Mouse (Mus musculus) neural tube, embryonic 13.5 days (tissue): ENCODE measurements around the gene Crb2. TPM values are rescaled to one million over a fixed set of nuclear protein-coding genes. Genes with fewer than 3 reads are reported as not detected.

Experiments
- ATAC-seq: fragments of 200-750 bp; cut with Nextera tagmentation; 2 replicates; pipeline ENCODE4 v1.8.0; 2017; ENCODE audit warnings: low read depth, mild to moderate bottlenecking, moderate TSS enrichment, moderate library complexity
- H3K27ac ChIP-seq: fragments of 300-500 bp; sonication (generic); replicated peaks from 2 replicates; pipeline ENCODE4 v1.5.1; 2015; ENCODE audit warnings: moderate library complexity, mild to moderate bottlenecking, inconsistent platforms
- H3K27me3 ChIP-seq: fragments of 300-500 bp; sonication (generic); 2 replicates; pipeline ENCODE4 v1.6.1; 2015; ENCODE audit warnings: mild to moderate bottlenecking, inconsistent platforms
- H3K36me3 ChIP-seq: fragments of 300-500 bp; sonication (generic); 2 replicates; pipeline ENCODE4 v1.6.1; 2015; ENCODE audit warnings: mild to moderate bottlenecking, inconsistent platforms
- H3K4me1 ChIP-seq: fragments of 300-500 bp; sonication (generic); replicated peaks from 2 replicates; pipeline ENCODE4 v1.6.1; 2015; ENCODE audit warnings: inconsistent platforms
- H3K4me2 ChIP-seq: fragments of 300-500 bp; sonication (generic); 2 replicates; pipeline ENCODE4 v1.6.1; 2015; ENCODE audit warnings: inconsistent platforms, mild to moderate bottlenecking, moderate library complexity
- H3K4me3 ChIP-seq: fragments of 300-500 bp; sonication (generic); 2 replicates; pipeline ENCODE4 v1.5.1; 2015; ENCODE audit warnings: mild to moderate bottlenecking, inconsistent platforms
- H3K9ac ChIP-seq: fragments of 300-500 bp; sonication (generic); 2 replicates; pipeline ENCODE4 v1.6.1; 2015; ENCODE audit warnings: moderate library complexity, mild to moderate bottlenecking, inconsistent platforms
- H3K9me3 ChIP-seq: fragments of 300-500 bp; sonication (generic); 2 replicates; pipeline ENCODE4 v1.6.1; 2016; ENCODE audit warnings: inconsistent platforms
- WGBS: fragments of 180-500 bp; shearing (Covaris S2); methylation state at CpG from one replicate; pipeline ENCODE4 v1.1.7; 2015; 5-methylcytosine and 5-hydroxymethylcytosine counted together
- polyA plus RNA-seq: library from polyadenylated mRNA; unstranded; fragments of >200 nt; fragmentation: Nextera tagmentation; extraction: Ambion mirVana; gene quantifications from 2 replicates; pipeline ENCODE4 v1.2.1, GENCODE M21; 2015

Crb2 gene
- polyA plus RNA-seq, 1 experiment from 2014 or later, result 4.8 TPM

- Histone ChIP-seq H3K27me3 (peaks cover 3% of the 10 kb centered on the region), H3K4me2 (no peak overlapping the region), H3K9ac (no peak overlapping the region), H3K4me3 (no peak overlapping the region), H3K9me3 (no peaks in the 10 kb centered on the region), H3K27ac (no peak overlapping the region), H3K36me3 (no peaks in the 10 kb centered on the region), H3K4me1 (peaks cover 53% of the 10 kb centered on the region)
- no peak for ATAC-seq
- 82% methylated on average over 8 of the region's 8 CpGs for WGBS
These were observed 6.3 kb upstream of the Crb2 start for GRCm38 (mm10) chr2:37769793-37770192.

DNA sequence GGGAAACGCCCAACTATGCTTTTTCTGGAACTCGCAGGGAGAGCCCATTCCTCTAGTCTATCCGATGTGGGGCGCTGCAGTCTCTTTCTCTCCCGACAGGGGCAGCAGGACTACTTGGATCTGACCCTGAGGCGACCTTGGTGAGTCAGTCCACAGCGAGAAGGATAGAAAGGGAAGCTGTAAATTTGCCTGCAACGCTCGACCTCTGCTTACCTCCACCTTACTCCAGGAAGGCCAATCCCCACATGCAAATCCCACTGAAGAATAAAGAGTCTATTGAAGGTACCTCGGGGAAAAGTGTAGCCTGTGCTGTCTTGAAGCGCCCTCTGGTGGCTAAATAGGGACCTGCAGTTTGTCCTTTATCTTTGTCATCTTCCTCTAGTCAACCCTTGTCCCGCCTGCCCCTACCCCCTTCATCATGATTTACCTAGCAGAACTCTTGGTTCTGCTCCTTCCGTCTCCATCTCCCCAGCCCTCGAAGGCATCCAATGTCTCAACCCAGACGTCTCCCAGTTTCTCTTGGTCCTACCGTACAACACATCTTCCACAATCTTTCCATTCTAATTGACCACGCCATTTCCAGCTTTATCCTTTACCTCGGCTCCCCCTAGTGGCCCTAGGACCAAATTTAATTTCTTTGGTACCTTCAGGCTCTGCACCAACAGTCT lies 4.3 kb upstream of the Crb2 start:
- Histone ChIP-seq H3K4me1 (peaks cover 48% of the 10 kb centered on the region), H3K27me3 (peaks cover 4% of the 10 kb centered on the region; the same call in 1 of the 2 replicates), H3K9me3 (no peaks in the 10 kb centered on the region), H3K27ac (0 out of 2 replicates have a peak overlapping the region, but pooled peaks have one; percentile 13), H3K9ac (peak overlapping the region; percentile 59), H3K4me2 (peak overlapping the region; percentile 57), H3K36me3 (no peaks in the 10 kb centered on the region), H3K4me3 (peak overlapping the region; percentile 34)
- ATAC-seq, result peak; percentile 66
- WGBS, result 1% methylated on average over 18 of the region's 18 CpGs

DNA sequence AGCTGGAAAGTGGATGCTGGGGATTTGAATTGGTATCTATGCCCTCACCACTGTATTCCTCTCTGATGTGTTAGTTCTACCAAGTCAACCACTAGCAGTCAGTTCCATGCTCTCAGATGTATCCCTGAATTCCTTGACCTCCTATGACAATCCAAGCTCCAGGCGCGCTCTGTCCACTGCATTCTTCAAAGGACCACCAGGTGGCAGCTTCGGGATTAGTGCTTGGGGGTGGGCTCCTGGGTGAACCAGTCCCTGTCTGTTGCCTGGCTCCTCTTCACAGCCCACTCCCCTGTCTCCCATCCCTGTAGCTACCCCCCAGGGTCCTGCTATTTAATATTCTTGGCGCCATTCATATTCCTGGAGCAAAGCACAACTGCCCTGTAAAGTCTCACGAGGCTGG lies 1.5 kb upstream of the Crb2 start:
- Histone ChIP-seq H3K9me3 (no peaks in the 10 kb centered on the region), H3K27ac (no peak overlapping the region), H3K36me3 (no peaks in the 10 kb centered on the region), H3K4me1 (peaks cover 48% of the 10 kb centered on the region), H3K27me3 (peaks cover 13% of the 10 kb centered on the region), H3K4me3 (no peak overlapping the region), H3K4me2 (no peak overlapping the region), H3K9ac (no peak overlapping the region)
- 7% methylated on average over 5 of the region's 5 CpGs for WGBS
- no peak for ATAC-seq

GRCm38 (mm10) chr2:37776611-37777411 lies 762 bp downstream of the Crb2 start:
- Histone ChIP-seq H3K4me2 (peak overlapping the region; percentile 50), H3K9ac (peak overlapping the region; percentile 60), H3K4me3 (peak overlapping the region; percentile 38), H3K4me1 (peaks cover 61% of the 10 kb centered on the region), H3K9me3 (no peaks in the 10 kb centered on the region), H3K27ac (peak overlapping the region; percentile 73), H3K27me3 (peaks cover 13% of the 10 kb centered on the region; the same call in 1 of the 2 replicates), H3K36me3 (no peaks in the 10 kb centered on the region)
- no peak for ATAC-seq
- WGBS, result 4% methylated on average over 20 of the region's 20 CpGs

GRCm38 (mm10) chr2:37777958-37778720 lies 2.1 kb downstream of the Crb2 start:
- Histone ChIP-seq H3K9ac (0 out of 2 replicates have a peak overlapping the region, but pooled peaks have one; percentile 38), H3K36me3 (no peaks in the 10 kb centered on the region), H3K9me3 (no peaks in the 10 kb centered on the region), H3K4me3 (peak overlapping the region; percentile 38), H3K27me3 (peaks cover 13% of the 10 kb centered on the region; the same call in 1 of the 2 replicates), H3K4me2 (peak overlapping the region; percentile 50), H3K27ac (peak overlapping the region; percentile 73), H3K4me1 (peaks cover 61% of the 10 kb centered on the region)
- peak; percentile 84 for ATAC-seq
- whole genome bisulfite sequencing, result 18% methylated on average over 10 of the region's 10 CpGs

DNA sequence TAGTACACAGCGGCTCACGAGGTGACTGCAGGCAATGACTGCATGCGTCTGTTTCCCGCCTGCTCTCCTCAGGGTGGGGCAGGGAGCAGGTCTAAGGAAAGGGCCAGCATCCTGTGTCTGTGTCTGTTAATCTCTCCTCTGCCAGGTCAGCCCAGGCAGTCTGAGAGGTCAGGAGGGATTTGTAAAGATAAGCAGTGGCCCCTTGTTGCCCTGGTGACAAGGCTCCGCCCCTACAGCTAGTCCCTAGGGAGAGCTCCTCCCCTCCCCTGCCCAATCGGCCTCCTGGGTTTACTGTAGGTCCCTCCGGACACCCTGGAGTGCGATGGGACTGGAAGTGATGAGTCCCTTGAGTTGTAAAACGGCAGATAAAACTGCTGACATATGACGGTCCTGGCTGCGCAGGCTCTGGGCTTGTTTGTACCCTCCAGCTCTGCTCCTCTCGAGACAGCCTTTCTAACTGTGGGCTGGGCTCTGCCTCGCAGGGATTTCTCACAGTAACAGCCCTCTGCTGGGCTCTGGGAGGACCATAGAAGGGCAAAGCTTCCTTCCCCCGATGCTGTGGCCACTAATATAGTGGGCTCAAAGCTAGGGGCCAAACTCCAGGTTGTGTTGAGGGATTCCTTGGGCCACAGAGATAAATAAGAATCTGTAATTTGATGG lies 4.4 kb downstream of the Crb2 start:
- 2% methylated on average over 14 of the region's 14 CpGs for WGBS
- Histone ChIP-seq H3K9ac (peak overlapping the region; percentile 41), H3K9me3 (no peaks in the 10 kb centered on the region), H3K4me2 (peak overlapping the region; percentile 50), H3K36me3 (no peaks in the 10 kb centered on the region), H3K27ac (peak overlapping the region; percentile 43), H3K4me1 (peaks cover 59% of the 10 kb centered on the region), H3K4me3 (peak overlapping the region; percentile 24), H3K27me3 (peaks cover 13% of the 10 kb centered on the region; the same call in 1 of the 2 replicates)
- peak; percentile 13; the same call in 1 of the 2 replicates for ATAC-seq

- 39% methylated on average over 3 of the region's 3 CpGs for WGBS
- Histone ChIP-seq H3K27me3 (peaks cover 9% of the 10 kb centered on the region; the same call in 1 of the 2 replicates), H3K4me2 (no peak overlapping the region), H3K9me3 (no peaks in the 10 kb centered on the region), H3K27ac (no peak overlapping the region), H3K4me1 (peaks cover 52% of the 10 kb centered on the region), H3K9ac (no peak overlapping the region), H3K36me3 (no peaks in the 10 kb centered on the region), H3K4me3 (no peak overlapping the region)
- no peak for ATAC-seq
These were observed 5.4 kb downstream of the Crb2 start for GRCm38 (mm10) chr2:37781421-37781820.

DNA sequence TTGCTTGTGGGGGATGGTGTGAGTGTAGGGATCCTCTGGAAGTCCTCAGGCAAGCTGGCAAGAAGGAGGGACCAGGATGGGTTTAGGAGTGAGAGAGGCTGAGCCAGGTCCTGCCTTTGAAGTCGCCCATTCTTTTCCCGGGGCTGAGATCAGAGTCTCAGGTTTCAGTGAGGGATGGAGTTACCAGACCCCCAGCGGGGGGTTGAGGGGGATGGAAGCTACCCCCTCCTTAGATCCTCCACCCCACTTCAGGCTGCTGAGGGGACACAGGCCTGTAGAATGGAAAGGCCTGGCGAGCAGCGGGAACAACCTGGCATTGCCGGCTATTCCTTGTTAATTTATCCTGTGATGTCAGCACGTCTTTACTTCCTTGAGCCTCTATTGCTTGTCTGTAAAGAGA lies 6.0 kb downstream of the Crb2 start:
- H3K9me3 ChIP-seq, result no peaks in the 10 kb centered on the region
- peaks cover 48% of the 10 kb centered on the region for H3K4me1 ChIP-seq
- no peak overlapping the region for H3K4me3 ChIP-seq
- no peak overlapping the region for H3K27ac ChIP-seq
- H3K9ac ChIP-seq, result no peak overlapping the region
- WGBS, result 12% methylated on average over 7 of the region's 7 CpGs
- no peak overlapping the region for H3K4me2 ChIP-seq
- peaks cover 9% of the 10 kb centered on the region; the same call in 1 of the 2 replicates for H3K27me3 ChIP-seq
- no peak for ATAC-seq
- no peaks in the 10 kb centered on the region for H3K36me3 ChIP-seq

GRCm38 (mm10) chr2:37784473-37784872 lies 8.4 kb downstream of the Crb2 start:
- no peak overlapping the region for H3K4me3 ChIP-seq
- H3K4me1 ChIP-seq, result peaks cover 32% of the 10 kb centered on the region
- no peak for ATAC-seq
- no peaks in the 10 kb centered on the region for H3K36me3 ChIP-seq
- H3K9ac ChIP-seq, result no peak overlapping the region
- 70% methylated on average over 5 of the region's 5 CpGs for WGBS
- H3K4me2 ChIP-seq, result no peak overlapping the region
- H3K9me3 ChIP-seq, result no peaks in the 10 kb centered on the region
- no peaks in the 10 kb centered on the region for H3K27me3 ChIP-seq
- H3K27ac ChIP-seq, result no peak overlapping the region

DNA sequence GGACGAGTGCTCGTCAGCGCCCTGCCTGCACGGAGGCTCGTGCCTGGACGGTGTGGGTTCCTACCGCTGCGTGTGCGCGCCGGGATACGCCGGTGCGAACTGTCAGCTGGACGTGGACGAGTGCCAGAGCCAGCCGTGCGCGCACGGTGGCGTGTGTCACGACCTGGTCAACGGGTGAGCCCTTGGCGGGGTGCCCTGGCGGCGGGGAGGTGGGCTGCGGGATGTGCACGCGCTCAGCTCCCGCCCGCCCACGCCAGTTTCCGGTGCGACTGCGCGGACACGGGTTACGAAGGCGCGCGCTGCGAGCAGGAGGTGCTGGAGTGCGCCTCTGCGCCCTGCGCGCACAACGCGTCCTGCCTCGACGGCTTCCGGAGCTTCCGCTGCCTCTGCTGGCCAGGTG lies 10.4 kb downstream of the Crb2 start:
- peak overlapping the region; percentile 23 for H3K4me3 ChIP-seq
- peak overlapping the region; percentile 41 for H3K4me2 ChIP-seq
- H3K36me3 ChIP-seq, result no peaks in the 10 kb centered on the region
- no peak overlapping the region for H3K27ac ChIP-seq
- H3K9me3 ChIP-seq, result no peaks in the 10 kb centered on the region
- no peaks in the 10 kb centered on the region for H3K27me3 ChIP-seq
- no peak overlapping the region for H3K9ac ChIP-seq
- peaks cover 12% of the 10 kb centered on the region for H3K4me1 ChIP-seq
- no peak for ATAC-seq
- 52% methylated on average over 52 of the region's 52 CpGs for WGBS

GRCm38 (mm10) chr2:37788176-37788962 lies 12.3 kb downstream of the Crb2 start:
- 64% methylated on average over 7 of the region's 7 CpGs for WGBS
- Histone ChIP-seq H3K4me2 (no peak overlapping the region), H3K27me3 (peaks cover 8% of the 10 kb centered on the region; the same call in 1 of the 2 replicates), H3K27ac (no peak overlapping the region), H3K4me3 (no peak overlapping the region), H3K36me3 (no peaks in the 10 kb centered on the region), H3K9me3 (no peaks in the 10 kb centered on the region), H3K9ac (no peak overlapping the region), H3K4me1 (peaks cover 10% of the 10 kb centered on the region; the same call in 1 of the 2 replicates)
- ATAC-seq, result peak; percentile 48; the same call in 1 of the 2 replicates
